Mouse (Mus musculus) left cerebral cortex, adult 8-10 months (tissue): Measurements from ENCODE around the gene Ptpn18. TPM values are rescaled to one million over a fixed set of nuclear protein-coding genes. Genes with fewer than 3 reads are reported as not detected.
"Not testable (repeated sequence)": the region's sequence is repeated elsewhere in the genome, so short reads cannot be mapped to it uniquely, and the experiment has no call there.

ENCODE experiments used
- DNase-seq, 2 experiments: peaks; one replicate each; pipeline ENCODE4 v3.0.0; 2022; ENCODE audit warnings: low spot score in 2 of 2
- total RNA-seq, 4 experiments: library from RNA; stranded (reverse); gene quantifications; 2 replicates each; pipeline ENCODE4 v1.2.4; 2022

Ptpn18 gene
- 10 to 100 TPM in 2 of 4 experiments, 1 to 10 TPM in 2; 3.4 to 11.1 (median 7.3) TPM for total RNA-seq

GRCm38 (mm10) chr1:34459284-34460060 is at the start of gene Ptpn18:
TSS of gene Ptpn18 (plus strand) at chr1:34459762.
- peak; percentile 69 to 87 for DNase-seq

GRCm38 (mm10) chr1:34428466-34428865 is 31.1 kb upstream of the Ptpn18 start:
- DNase-seq, result no peak

- DNase-seq, result no peak
These were observed 30.3 kb upstream of the Ptpn18 start for GRCm38 (mm10) chr1:34429281-34429680.

- DNase-seq, result no peak
These were observed 28.6 kb upstream of the Ptpn18 start for GRCm38 (mm10) chr1:34430981-34431380.

- DNase-seq, result no peak
These were observed 28.1 kb upstream of the Ptpn18 start for GRCm38 (mm10) chr1:34431431-34431830.

- no peak for DNase-seq
These were observed 27.2 kb upstream of the Ptpn18 start for GRCm38 (mm10) chr1:34432411-34432775.

- DNase-seq, result no peak
These were observed 26.6 kb upstream of the Ptpn18 start for GRCm38 (mm10) chr1:34432776-34433481.

GRCm38 (mm10) chr1:34433891-34434521 is 25.6 kb upstream of the Ptpn18 start:
- no peak for DNase-seq

GRCm38 (mm10) chr1:34434660-34435160 is 24.9 kb upstream of the Ptpn18 start:
- peak; percentile 83 to 99 for DNase-seq

GRCm38 (mm10) chr1:34435371-34436120 is 24.0 kb upstream of the Ptpn18 start:
- DNase-seq, result no peak

- DNase-seq, result no peak
These were observed 23.2 kb upstream of the Ptpn18 start for GRCm38 (mm10) chr1:34436374-34436773.

GRCm38 (mm10) chr1:34437366-34437765 is 22.2 kb upstream of the Ptpn18 start:
- DNase-seq, result not testable (repeated sequence)

- no peak for DNase-seq
These were observed 21.0 kb upstream of the Ptpn18 start for GRCm38 (mm10) chr1:34438381-34439051.

GRCm38 (mm10) chr1:34439215-34439960 is 20.2 kb upstream of the Ptpn18 start, which contains the start of the genes Ccdc115 and Imp4:
TSS of gene Ccdc115 (minus strand) at chr1:34439672.
TSS of gene Imp4 (plus strand) at chr1:34439851.
- DNase-seq, result peak; percentile 94 to 96

GRCm38 (mm10) chr1:34439961-34440630 is 19.5 kb upstream of the Ptpn18 start:
- DNase-seq, result no peak

- DNase-seq, result no peak
These were observed 16.4 kb upstream of the Ptpn18 start for GRCm38 (mm10) chr1:34443124-34443523.

- DNase-seq, result no peak
These were observed 1.1 kb upstream of the Ptpn18 start for GRCm38 (mm10) chr1:34458431-34458830.

GRCm38 (mm10) chr1:34460061-34460441 is 489 bp downstream of the Ptpn18 start:
- DNase-seq, result no peak

- DNase-seq, result no peak
These were observed 3.2 kb downstream of the Ptpn18 start for GRCm38 (mm10) chr1:34462766-34463165.
